Mouse (Mus musculus): ENCODE data around the gene Pabpc4l.
A peak's percentile ranks its signal among the peaks of the same experiment; 100 is the strongest.
"Not testable (repeated sequence)": the region's sequence is repeated elsewhere in the genome, so short reads cannot be mapped to it uniquely, and the experiment has no call there.

Pabpc4l gene

DNA sequence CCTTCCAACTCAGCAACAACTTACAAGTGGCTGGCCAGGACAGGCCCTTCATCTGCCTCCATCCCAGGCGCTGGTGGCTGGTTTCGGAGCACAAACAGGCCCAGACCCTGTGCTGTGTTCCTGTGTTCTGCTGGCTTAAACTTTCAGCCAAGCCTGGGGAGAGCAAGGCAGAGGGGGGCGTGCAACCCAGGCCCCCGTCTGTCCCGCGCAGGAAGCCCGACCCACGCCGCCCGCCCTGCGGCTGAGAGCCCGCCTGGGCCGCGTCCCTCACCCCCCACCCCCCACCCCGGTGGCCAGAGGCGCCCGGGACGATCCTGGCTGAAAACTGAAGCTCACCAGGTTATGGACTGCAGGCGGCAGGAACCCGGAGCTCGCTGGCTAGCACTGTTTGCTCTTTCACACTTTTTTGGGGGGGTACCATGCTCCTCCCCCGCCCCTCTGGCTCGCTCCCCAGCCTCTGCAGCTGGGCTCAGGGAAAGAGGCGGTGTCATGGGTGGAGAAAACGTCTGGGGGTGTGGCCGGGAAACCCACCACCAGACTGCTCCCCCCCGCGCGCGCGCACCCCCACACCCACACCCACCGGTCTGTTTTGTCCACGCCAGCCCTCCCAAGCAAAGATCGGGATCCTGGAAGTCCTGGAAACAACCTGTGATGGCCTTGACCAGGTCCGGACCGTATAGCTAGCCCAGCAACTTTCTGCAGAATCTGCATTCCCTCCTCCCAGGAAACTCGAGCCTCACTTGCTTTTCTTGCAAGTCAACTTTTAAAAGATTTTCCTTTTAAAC, at the start of gene Pabpc4l:
Gene Pabpc4l, minus strand, starts transcription at position 739 of the 785 bp plus-strand sequence.
- DNase-seq (ENCODE audit: low spot score in 2 of 2), result peak in 1 of 2 experiments; percentile 15

- DNase-seq (ENCODE audit: low spot score in 2 of 2), result no peak
These were observed 42.9 kb upstream of the Pabpc4l start for GRCm38 (mm10) chr3:46490989-46491259.

- no peak for DNase-seq (ENCODE audit: low spot score in 2 of 2)
These were observed 42.3 kb upstream of the Pabpc4l start for GRCm38 (mm10) chr3:46490132-46490988.

- not testable (repeated sequence) for DNase-seq (ENCODE audit: low spot score in 2 of 2)
These were observed 38.1 kb upstream of the Pabpc4l start for GRCm38 (mm10) chr3:46486091-46486490.

GRCm38 (mm10) chr3:46448266-46448532, 180 bp upstream of the Pabpc4l start:
- DNase-seq (ENCODE audit: low spot score in 2 of 2), result no peak

DNA sequence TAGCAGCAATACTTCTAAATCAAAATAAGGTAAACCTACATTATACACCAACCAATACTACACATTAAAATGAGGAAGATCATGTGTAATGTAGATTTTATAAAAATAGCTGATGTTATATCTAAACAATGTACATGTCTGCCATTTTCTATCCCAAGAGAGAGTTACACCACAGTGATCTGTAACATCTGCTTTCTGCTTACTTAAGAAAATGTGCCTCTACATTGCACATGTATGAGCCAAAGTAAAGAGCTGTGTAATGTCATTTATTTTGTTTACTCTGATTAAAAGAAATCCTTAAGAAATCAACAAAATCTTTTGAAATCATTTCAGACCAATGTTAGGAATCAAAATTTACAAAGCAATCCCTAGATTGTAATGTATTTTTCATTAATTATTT, 16.6 kb downstream of the Pabpc4l start:
- no peak for DNase-seq (ENCODE audit: low spot score in 2 of 2)

Measured in spleen, postnatal 10 days (tissue).